In genomic region chr6:28419673-28420072, GRCm38 (mm10) we compare ENCODE assay signal across 10 mouse cellular contexts. TPM values are rescaled to one million over a fixed set of nuclear protein-coding genes. Genes with fewer than 3 reads are reported as not detected.
DNase-seq lines count a peak whose midpoint lies in the region; ATAC-seq and TF ChIP-seq lines count a peak whose summit lies in the region.
"Had no signal": no experiment of that assay in that cellular context is flagged by ENCODE, and none has a peak within 500 bp of the region (broad histone marks: within the 10 kb centered on the region; RNA-seq: fewer than 3 reads in every experiment).

No protein-coding gene starts in this region.

- peak; percentile 23 for DNase-seq in cerebellum, adult 11-12 months
- no peak for DNase-seq in cerebellum, postnatal 25 days
- DNase-seq in left cerebral cortex, adult 2 months (ENCODE audit: extremely low spot score in 1 of 2, low spot score in 2 of 2), result no peak
- no peak for DNase-seq in left cerebral cortex, postnatal 36 days (ENCODE audit: low spot score in 2 of 2)
- no peak for DNase-seq in midbrain, postnatal 0 days (ENCODE audit: low spot score)
- no peak for DNase-seq in right cerebral cortex, postnatal 25 days
- no peak for DNase-seq in embryo, embryonic 10.5 days (ENCODE audit: low spot score)
- DNase-seq: B cell, adult 2 months had no signal

- ATAC-seq in hindbrain, embryonic 16.5 days, result no peak
- no peak for ATAC-seq in midbrain, postnatal 0 days (ENCODE audit: low FRiP score)

- H3K27me3 ChIP-seq in hindbrain, embryonic 16.5 days (replicated peaks; ENCODE audit: control insufficient read depth, insufficient read depth, low read length), result no peaks in the 10 kb centered on the region
- no peaks in the 10 kb centered on the region for H3K27me3 ChIP-seq in midbrain, postnatal 0 days (ENCODE audit: insufficient read depth, low read length)

- intact Hi-C loops in left cerebral cortex, adult 2 months (cut with DNase I), result loop anchor here (5.0 kb wide), 3 partner anchors 157 to 603 kb away; partner anchors contain the start of gene Lrrc4
- intact Hi-C loops in left cerebral cortex, postnatal 36 days (cut with DNase I), result loop anchor here (5.0 kb wide), 1 partner anchor 63 kb away; no protein-coding TSS in a partner anchor

- WGBS in hindbrain, embryonic 16.5 days, result 82% methylated on average over 2 of the region's 2 CpGs
- 78% methylated on average over 2 of the region's 2 CpGs for WGBS in midbrain, postnatal 0 days

- peaks cover 29% of the 10 kb centered on the region for H3K4me1 ChIP-seq in hindbrain, embryonic 16.5 days (ENCODE audit: control insufficient read depth, insufficient read depth, low read depth, low read length)
- H3K4me1 ChIP-seq in midbrain, postnatal 0 days (ENCODE audit: insufficient read depth, low read length), result peaks cover 20% of the 10 kb centered on the region

- peaks cover 36% of the 10 kb centered on the region for H3K36me3 ChIP-seq in hindbrain, embryonic 16.5 days (ENCODE audit: control insufficient read depth, insufficient read depth, low read length)
- H3K36me3 ChIP-seq in midbrain, postnatal 0 days (ENCODE audit: insufficient read depth, low read length), result peaks cover 28% of the 10 kb centered on the region

- no peak for TF ChIP-seq CTCF in left cerebral cortex, adult 2 months (IDR thresholded peaks at IDR 0.05)
- TF ChIP-seq CTCF in midbrain, postnatal 0 days (IDR thresholded peaks at IDR 0.05), result no peak

- H3K4me3 ChIP-seq in left cerebral cortex, adult 2 months, result peak overlapping the region; percentile 13; the same call in 1 of the 2 replicates
- H3K4me3 ChIP-seq in hindbrain, embryonic 16.5 days (ENCODE audit: low read length), result no peak overlapping the region
- no peak overlapping the region for H3K4me3 ChIP-seq in midbrain, postnatal 0 days (ENCODE audit: low read depth, low read length)

- H3K4me2 ChIP-seq in hindbrain, embryonic 16.5 days (ENCODE audit: low read length), result peak overlapping the region; percentile 84
- H3K4me2 ChIP-seq in midbrain, postnatal 0 days (ENCODE audit: low read depth, low read length, poor library complexity, severe bottlenecking), result peak overlapping the region; percentile 97; the same call in 1 of the 2 replicates

- no peak overlapping the region; the same call in 1 of the 2 replicates for H3K9ac ChIP-seq in hindbrain, embryonic 16.5 days (ENCODE audit: low read depth, low read length)
- no peak overlapping the region for H3K9ac ChIP-seq in midbrain, postnatal 0 days (replicated peaks; ENCODE audit: low read length, poor library complexity, severe bottlenecking)

- H3K9me3 ChIP-seq in hindbrain, embryonic 16.5 days (ENCODE audit: control insufficient read depth, low read length), result no peaks in the 10 kb centered on the region
- H3K9me3 ChIP-seq in midbrain, postnatal 0 days (ENCODE audit: low read length), result no peaks in the 10 kb centered on the region

- no peak overlapping the region for H3K27ac ChIP-seq in left cerebral cortex, adult 2 months
- H3K27ac ChIP-seq in hindbrain, embryonic 16.5 days (ENCODE audit: low read depth, low read length), result no peak overlapping the region
- no peak overlapping the region for H3K27ac ChIP-seq in midbrain, postnatal 0 days (ENCODE audit: low read depth, low read length)

RNA-seq across cellular contexts. Expression of gene Arf5, which starts 3.7 kb away (rescaled TPM):
- total RNA-seq in left cerebral cortex, adult 2 months (2021), result 100 to 1,000 TPM; 263 TPM
- 100 to 1,000 TPM; 254 to 319 TPM for total RNA-seq in left cerebral cortex, postnatal 36 days (2021)
- 450 and 472 TPM in 2 replicates for polyA plus RNA-seq in hindbrain, embryonic 16.5 days (2015; fragmentation: Nextera tagmentation; extraction: Ambion mirVana)
- total RNA-seq in midbrain, postnatal 0 days (2014; rRNA removed), result 378 and 412 TPM in 2 replicates
- 456 and 484 TPM in 2 replicates for polyA plus RNA-seq in midbrain, postnatal 0 days (2015; fragmentation: Nextera tagmentation; extraction: Ambion mirVana)

RNA-seq across cellular contexts. Expression of gene Fscn3, which starts 7.9 kb away (rescaled TPM):
- total RNA-seq in left cerebral cortex, adult 2 months (2021), result not detected
- total RNA-seq in left cerebral cortex, postnatal 36 days (2021), result not detected
- not detected in 2 replicates for polyA plus RNA-seq in hindbrain, embryonic 16.5 days (2015; fragmentation: Nextera tagmentation; extraction: Ambion mirVana)
- total RNA-seq in midbrain, postnatal 0 days (2014; rRNA removed), result 0.19 TPM in 1 of 2 replicates, not detected in the other
- polyA plus RNA-seq in midbrain, postnatal 0 days (2015; fragmentation: Nextera tagmentation; extraction: Ambion mirVana), result not detected in 2 replicates

RNA-seq across cellular contexts. Expression of gene Gcc1, which starts 8.5 kb away (rescaled TPM):
- total RNA-seq in left cerebral cortex, adult 2 months (2021), result 10 to 100 TPM; 20.9 to 25.7 TPM
- 10 to 100 TPM; 19.0 to 24.8 TPM for total RNA-seq in left cerebral cortex, postnatal 36 days (2021)
- 10.4 and 12.6 TPM in 2 replicates for polyA plus RNA-seq in hindbrain, embryonic 16.5 days (2015; fragmentation: Nextera tagmentation; extraction: Ambion mirVana)
- 11.2 and 14.6 TPM in 2 replicates for total RNA-seq in midbrain, postnatal 0 days (2014; rRNA removed)
- 8.6 and 8.7 TPM in 2 replicates for polyA plus RNA-seq in midbrain, postnatal 0 days (2015; fragmentation: Nextera tagmentation; extraction: Ambion mirVana)

RNA-seq across cellular contexts. Expression of gene Zfp800, which starts 21.9 kb away (rescaled TPM):
- total RNA-seq in left cerebral cortex, adult 2 months (2021), result 10 to 100 TPM; 20.9 to 24.5 TPM
- total RNA-seq in left cerebral cortex, postnatal 36 days (2021), result 10 to 100 TPM; 19.1 to 22.4 TPM
- polyA plus RNA-seq in hindbrain, embryonic 16.5 days (2015; fragmentation: Nextera tagmentation; extraction: Ambion mirVana), result 15.0 and 18.2 TPM in 2 replicates
- total RNA-seq in midbrain, postnatal 0 days (2014; rRNA removed), result 24.1 and 28.6 TPM in 2 replicates
- 16.6 and 22.1 TPM in 2 replicates for polyA plus RNA-seq in midbrain, postnatal 0 days (2015; fragmentation: Nextera tagmentation; extraction: Ambion mirVana)

RNA-seq across cellular contexts. Expression of gene Pax4, which starts 29.5 kb away (rescaled TPM):
- total RNA-seq in left cerebral cortex, adult 2 months (2021), result not detected
- not detected for total RNA-seq in left cerebral cortex, postnatal 36 days (2021)
- 0.29 TPM in 1 of 2 replicates, not detected in the other for polyA plus RNA-seq in hindbrain, embryonic 16.5 days (2015; fragmentation: Nextera tagmentation; extraction: Ambion mirVana)
- total RNA-seq in midbrain, postnatal 0 days (2014; rRNA removed), result not detected in 2 replicates
- polyA plus RNA-seq in midbrain, postnatal 0 days (2015; fragmentation: Nextera tagmentation; extraction: Ambion mirVana), result 0.37 TPM in 1 of 2 replicates, not detected in the other
- total RNA-seq: adrenal gland, postnatal 36 days had no signal
